Mouse (Mus musculus): Measurements from ENCODE around the gene Pde4b. TPM values are rescaled to one million over a fixed set of nuclear protein-coding genes. Genes with fewer than 3 reads are reported as not detected.

Gene Pde4b
- polyA plus RNA-seq, 1 experiment from 2014 or later, result 9.9 TPM

DNA sequence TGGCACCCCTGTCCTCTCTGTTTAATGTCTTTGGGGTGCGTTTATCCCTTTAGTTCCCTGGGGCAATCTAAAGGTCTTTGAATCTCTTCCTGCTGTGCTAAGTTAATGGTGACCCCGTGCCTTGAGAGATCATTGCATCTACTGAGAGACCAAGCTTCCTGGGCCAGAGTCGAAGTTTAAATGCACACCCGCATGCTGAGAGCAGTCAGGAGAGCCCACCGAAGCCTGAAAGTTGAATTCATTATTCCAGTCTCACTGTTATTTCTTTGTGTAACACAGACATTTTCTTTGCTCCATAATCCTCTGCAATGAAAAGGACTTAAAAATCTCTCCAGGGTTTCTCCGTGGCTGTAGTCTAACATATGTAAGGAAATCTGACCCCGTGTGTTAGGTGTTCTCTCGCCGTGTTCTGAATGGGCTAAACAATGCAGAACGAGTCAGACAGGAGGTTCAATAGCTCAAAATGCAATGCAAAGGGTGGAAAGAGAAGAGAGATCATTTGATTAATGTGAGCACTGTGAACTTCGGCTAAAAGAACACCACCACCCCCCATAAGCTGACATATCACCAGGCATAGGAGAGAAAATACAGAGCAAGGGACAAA is 333.6 kb downstream of the Pde4b start:
- WGBS, result 12% methylated on average over 11 of the region's 11 CpGs
- 0 out of 2 replicates have a peak, but pooled peaks have one; percentile 44 for ATAC-seq (ENCODE audit: low FRiP score, low read depth)
- H3K27me3 ChIP-seq, result 0 out of 2 replicates have a peak, but pooled peaks cover 5% of the 10 kb centered on the region
- H3K9ac ChIP-seq (replicated peaks), result peak overlapping the region; percentile 41; the same call in 1 of the 2 replicates
- H3K9me3 ChIP-seq, result no peaks in the 10 kb centered on the region
- peaks cover 14% of the 10 kb centered on the region for H3K4me1 ChIP-seq
- H3K27ac ChIP-seq (replicated peaks), result peak overlapping the region; percentile 50
- peak overlapping the region; percentile 29 for H3K4me3 ChIP-seq
- H3K4me2 ChIP-seq (replicated peaks), result peak overlapping the region; percentile 56
- no peaks in the 10 kb centered on the region for H3K36me3 ChIP-seq

DNA sequence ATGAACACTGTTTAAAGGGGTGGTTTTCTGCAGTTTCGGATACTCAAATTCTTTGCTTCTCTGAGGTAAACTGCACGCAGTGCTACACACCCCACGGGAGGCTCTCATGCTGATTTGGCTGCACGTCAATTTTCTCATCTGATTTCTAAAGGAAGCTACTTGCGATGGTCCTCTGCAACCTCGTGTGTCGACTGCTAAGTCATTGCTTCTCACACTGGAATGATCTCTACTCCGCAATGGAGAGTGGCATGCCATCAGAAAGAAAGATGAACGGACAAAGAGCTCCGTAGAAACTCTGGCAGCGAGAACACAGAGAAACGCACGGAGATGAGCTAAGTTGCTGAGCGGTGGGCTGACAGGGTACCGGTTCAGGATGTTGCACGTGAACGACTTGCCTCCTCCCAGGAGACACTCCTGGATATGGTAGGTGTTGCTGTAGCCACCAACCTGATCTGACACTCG is 334.1 kb downstream of the Pde4b start:
- H3K27me3 ChIP-seq, result 0 out of 2 replicates have a peak, but pooled peaks cover 5% of the 10 kb centered on the region
- WGBS, result 30% methylated on average over 18 of the region's 18 CpGs
- H3K4me1 ChIP-seq, result peaks cover 14% of the 10 kb centered on the region
- no peaks in the 10 kb centered on the region for H3K36me3 ChIP-seq
- H3K9me3 ChIP-seq, result no peaks in the 10 kb centered on the region
- H3K27ac ChIP-seq (replicated peaks), result peak overlapping the region; percentile 50
- peak overlapping the region; percentile 29 for H3K4me3 ChIP-seq
- H3K9ac ChIP-seq (replicated peaks), result peak overlapping the region; percentile 41; the same call in 1 of the 2 replicates
- H3K4me2 ChIP-seq (replicated peaks), result peak overlapping the region; percentile 56
- peak; percentile 49; the same call in 1 of the 2 replicates for ATAC-seq (ENCODE audit: low FRiP score, low read depth)

DNA sequence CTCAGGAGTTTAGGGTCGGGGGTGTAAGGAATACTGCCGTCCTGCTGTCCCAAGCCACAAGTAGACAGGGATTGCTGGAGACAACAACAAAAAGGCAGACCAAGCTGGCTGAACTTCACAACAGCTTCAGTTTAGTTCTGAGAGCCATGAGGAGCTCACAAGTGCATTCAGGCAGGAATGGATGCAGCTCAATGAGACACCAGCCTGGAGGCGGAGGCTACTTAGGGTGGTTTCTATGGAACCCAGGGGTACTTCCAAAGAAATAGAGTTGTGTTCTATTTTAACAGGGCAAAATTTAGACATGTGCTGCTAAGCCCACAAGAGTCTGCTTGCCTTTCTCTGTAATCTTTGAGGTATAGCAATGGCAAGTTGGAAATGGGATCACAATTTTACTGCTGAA is 336.8 kb downstream of the Pde4b start:
- no peak overlapping the region for H3K4me2 ChIP-seq (replicated peaks)
- 83% methylated on average over 3 of the region's 3 CpGs for WGBS
- no peaks in the 10 kb centered on the region for H3K9me3 ChIP-seq
- 0 out of 2 replicates have a peak, but pooled peaks cover 5% of the 10 kb centered on the region for H3K27me3 ChIP-seq
- H3K36me3 ChIP-seq, result no peaks in the 10 kb centered on the region
- H3K4me1 ChIP-seq, result peaks cover 14% of the 10 kb centered on the region
- no peak overlapping the region for H3K27ac ChIP-seq (replicated peaks)
- H3K4me3 ChIP-seq, result no peak overlapping the region
- no peak for ATAC-seq (ENCODE audit: low FRiP score, low read depth)
- no peak overlapping the region for H3K9ac ChIP-seq (replicated peaks)

DNA sequence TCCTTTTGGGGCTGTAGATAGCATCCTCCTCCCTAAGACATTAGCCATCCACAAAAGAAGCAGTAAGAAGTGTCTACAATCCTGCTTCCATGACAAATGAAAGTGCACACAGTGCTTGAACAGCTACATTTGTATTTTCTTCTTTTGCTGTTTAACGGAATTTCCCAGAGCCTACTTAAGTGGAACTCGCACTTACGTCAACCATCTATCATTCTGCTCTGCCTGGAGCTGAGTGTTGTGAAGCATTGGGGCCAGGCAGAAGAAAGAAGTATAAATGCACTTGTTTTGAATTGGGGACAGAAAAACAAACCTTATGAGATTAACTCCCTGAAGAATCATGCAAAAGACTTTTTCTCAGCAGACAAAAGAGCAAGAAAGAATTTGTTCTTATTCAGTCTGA is 338.1 kb downstream of the Pde4b start:
- peaks cover 13% of the 10 kb centered on the region for H3K4me1 ChIP-seq
- H3K4me2 ChIP-seq (replicated peaks), result no peak overlapping the region
- WGBS, result 76% methylated on average over 3 of the region's 3 CpGs

DNA sequence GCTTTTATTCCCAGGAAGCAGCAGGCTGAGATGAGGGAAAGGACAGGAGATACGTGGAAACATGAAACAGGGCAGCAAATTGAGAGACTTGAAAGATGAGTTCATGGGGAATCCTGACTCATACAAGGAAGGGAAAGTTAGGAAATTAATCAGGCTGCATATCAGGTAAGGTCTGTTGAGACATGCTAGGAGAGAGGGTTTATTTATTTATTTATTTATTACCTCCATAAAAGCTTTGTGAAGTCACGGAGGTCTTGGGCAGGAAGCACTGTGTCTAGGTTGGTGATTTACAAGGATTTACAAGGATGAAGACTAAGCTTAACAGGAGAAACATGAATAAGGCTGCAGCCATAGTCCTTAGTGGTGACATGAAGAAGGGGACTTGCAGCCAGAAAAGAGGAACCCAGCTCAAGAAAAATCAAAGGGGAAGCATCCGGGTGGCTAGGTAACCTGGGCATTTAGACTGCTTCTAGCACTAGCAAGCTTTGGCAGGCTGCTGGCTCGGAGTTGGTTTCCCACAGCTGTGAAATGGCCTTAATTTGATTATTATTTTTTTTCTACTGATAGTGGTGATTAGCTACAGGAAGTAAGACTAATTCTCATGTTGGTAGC is 342.5 kb downstream of the Pde4b start:
- Histone ChIP-seq H3K4me1 (0 out of 2 replicates have a peak, but pooled peaks cover 6% of the 10 kb centered on the region), H3K4me2 (replicated peaks) (no peak overlapping the region), H3K27ac (replicated peaks) (no peak overlapping the region), H3K9ac (replicated peaks) (no peak overlapping the region), H3K36me3 (no peaks in the 10 kb centered on the region), H3K27me3 (no peaks in the 10 kb centered on the region), H3K4me3 (no peak overlapping the region), H3K9me3 (no peaks in the 10 kb centered on the region)
- WGBS, result 71% methylated on average over 4 of the region's 4 CpGs
- no peak for ATAC-seq (ENCODE audit: low FRiP score, low read depth)

More for the DNA sequence above, 338.1 kb downstream of the Pde4b start:
- no peaks in the 10 kb centered on the region for H3K36me3 ChIP-seq
- H3K9ac ChIP-seq (replicated peaks), result no peak overlapping the region
- no peak overlapping the region for H3K27ac ChIP-seq (replicated peaks)
- no peaks in the 10 kb centered on the region for H3K9me3 ChIP-seq
- H3K27me3 ChIP-seq, result no peaks in the 10 kb centered on the region
- ATAC-seq (ENCODE audit: low FRiP score, low read depth), result no peak
- no peak overlapping the region for H3K4me3 ChIP-seq

DNA sequence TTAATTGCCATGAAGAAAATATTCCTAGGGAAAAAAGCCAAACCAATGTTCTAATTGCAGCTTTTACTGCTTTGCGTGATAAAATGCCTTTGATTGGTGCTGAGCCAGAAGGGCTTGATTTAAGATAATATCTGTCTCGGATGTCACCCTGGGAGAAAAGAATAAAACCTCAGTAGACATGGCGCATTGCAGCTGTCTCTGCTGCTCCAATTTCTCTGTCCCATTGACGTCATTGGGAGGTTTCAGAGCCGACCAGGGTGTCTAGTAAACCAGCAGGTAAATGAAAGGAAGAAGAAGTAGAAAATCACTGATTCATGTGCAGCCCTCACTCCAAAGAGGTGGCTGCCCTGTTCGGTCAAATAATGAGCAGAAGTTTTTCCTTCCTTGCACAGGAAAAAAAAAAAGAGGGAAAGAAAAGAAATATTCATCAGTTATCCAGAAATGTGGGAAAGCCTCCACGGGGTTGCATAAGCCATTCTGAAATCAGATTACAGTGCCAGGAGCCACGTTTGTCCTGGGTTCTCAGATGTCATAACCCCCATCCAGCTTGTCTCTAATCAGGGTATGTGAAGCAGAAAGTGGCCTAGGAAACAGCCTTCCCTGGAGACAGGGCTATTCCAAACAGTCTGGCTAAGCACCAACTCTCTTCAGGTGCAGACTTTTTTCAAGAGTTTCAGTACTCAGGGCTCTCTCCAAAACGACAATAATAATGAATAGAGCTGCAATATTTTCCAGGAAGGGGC is 344.9 kb downstream of the Pde4b start:
- H3K27ac ChIP-seq (replicated peaks), result no peak overlapping the region
- H3K4me2 ChIP-seq (replicated peaks), result no peak overlapping the region
- no peaks in the 10 kb centered on the region for H3K9me3 ChIP-seq
- ATAC-seq (ENCODE audit: low FRiP score, low read depth), result no peak
- no peaks in the 10 kb centered on the region for H3K36me3 ChIP-seq
- 0 out of 2 replicates have a peak, but pooled peaks cover 6% of the 10 kb centered on the region for H3K4me1 ChIP-seq
- no peak overlapping the region for H3K4me3 ChIP-seq
- H3K27me3 ChIP-seq, result no peaks in the 10 kb centered on the region
- 44% methylated on average over 9 of the region's 9 CpGs for WGBS
- H3K9ac ChIP-seq (replicated peaks), result no peak overlapping the region

DNA sequence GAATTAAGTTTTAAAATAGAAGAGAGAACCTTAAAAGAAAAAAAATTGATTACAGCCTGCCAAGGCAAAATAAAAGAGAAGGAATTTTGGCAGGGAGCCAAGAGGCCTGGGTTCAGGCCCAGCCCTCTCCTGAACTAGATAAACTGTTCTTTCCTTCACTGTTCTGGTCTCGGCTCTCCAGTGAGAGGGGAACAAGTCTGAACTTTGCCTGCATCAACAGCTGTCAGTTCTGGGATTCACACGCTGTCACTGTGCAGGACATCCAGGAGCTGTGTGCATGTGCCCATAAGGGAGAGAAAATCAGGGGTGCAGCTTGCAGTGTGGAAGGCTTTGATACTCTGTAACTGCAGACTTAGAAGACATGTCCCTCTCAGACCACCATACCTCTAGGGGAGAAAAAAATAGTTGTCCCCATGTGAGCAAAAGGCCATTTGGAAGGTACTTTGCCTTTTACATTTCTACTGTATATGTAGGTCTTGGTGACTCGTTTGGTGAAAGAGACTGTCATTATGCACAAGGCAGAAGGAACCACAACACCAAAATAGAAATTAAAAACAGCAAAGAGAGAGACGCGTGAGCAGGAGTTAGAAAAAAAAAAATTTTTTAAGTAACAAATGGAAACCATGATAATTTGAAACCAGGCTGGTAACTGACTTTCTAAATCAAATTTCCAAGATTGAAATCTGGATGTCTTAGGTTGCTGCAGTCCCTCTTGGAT is 352.2 kb downstream of the Pde4b start:
- Histone ChIP-seq H3K27me3 (no peaks in the 10 kb centered on the region), H3K4me1 (peaks cover 4% of the 10 kb centered on the region; the same call in 1 of the 2 replicates), H3K4me2 (replicated peaks) (no peak overlapping the region), H3K27ac (replicated peaks) (no peak overlapping the region), H3K9me3 (no peaks in the 10 kb centered on the region), H3K9ac (replicated peaks) (no peak overlapping the region), H3K36me3 (no peaks in the 10 kb centered on the region), H3K4me3 (no peak overlapping the region)
- 74% methylated on average over 5 of the region's 5 CpGs for WGBS
- ATAC-seq (ENCODE audit: low FRiP score, low read depth), result no peak

DNA sequence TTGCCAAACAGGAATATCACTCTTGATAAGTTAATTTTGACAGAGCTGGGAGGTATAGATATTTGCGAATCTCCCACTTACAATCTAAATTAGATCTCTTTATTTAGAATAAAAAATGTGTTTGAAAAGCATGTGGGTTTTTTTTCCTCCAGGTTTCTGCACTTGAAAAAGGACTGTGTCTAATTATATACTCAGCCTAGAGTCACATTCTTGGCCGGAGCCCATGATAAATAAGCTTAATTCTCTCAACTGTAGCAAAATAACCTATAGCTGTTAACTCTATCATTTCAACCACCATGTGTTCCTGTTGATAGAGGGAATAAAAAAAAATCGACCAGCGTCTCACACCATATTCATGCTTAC is 352.8 kb downstream of the Pde4b start:
- Histone ChIP-seq H3K27ac (replicated peaks) (no peak overlapping the region), H3K4me2 (replicated peaks) (no peak overlapping the region), H3K9me3 (no peaks in the 10 kb centered on the region), H3K27me3 (no peaks in the 10 kb centered on the region), H3K4me1 (peaks cover 4% of the 10 kb centered on the region; the same call in 1 of the 2 replicates), H3K36me3 (no peaks in the 10 kb centered on the region), H3K4me3 (no peak overlapping the region), H3K9ac (replicated peaks) (no peak overlapping the region)
- WGBS, result 73% methylated on average over 4 of the region's 4 CpGs
- ATAC-seq (ENCODE audit: low FRiP score, low read depth), result no peak

DNA sequence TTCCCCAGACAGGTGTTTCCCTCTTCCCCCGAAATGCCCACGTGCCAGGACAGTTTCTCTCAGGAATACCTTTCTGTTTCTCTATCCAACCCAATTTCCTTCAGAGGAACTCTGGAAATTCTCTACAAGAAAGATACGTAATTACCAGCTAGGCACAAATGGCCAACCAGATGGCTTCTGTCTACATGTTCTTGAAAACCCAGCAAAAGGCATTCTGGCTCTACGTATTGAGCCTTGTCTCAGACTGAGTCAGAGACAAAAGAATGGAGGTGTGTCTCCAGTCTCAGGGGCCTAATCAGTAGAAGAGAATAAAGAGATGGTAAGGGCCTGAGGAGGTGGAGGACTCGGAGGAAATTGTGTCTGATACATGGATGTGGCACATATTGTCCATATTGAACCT is 356.2 kb downstream of the Pde4b start:
- no peaks in the 10 kb centered on the region for H3K27me3 ChIP-seq
- H3K9ac ChIP-seq (replicated peaks), result no peak overlapping the region
- no peaks in the 10 kb centered on the region for H3K36me3 ChIP-seq
- peaks cover 4% of the 10 kb centered on the region; the same call in 1 of the 2 replicates for H3K4me1 ChIP-seq
- no peaks in the 10 kb centered on the region for H3K9me3 ChIP-seq
- no peak overlapping the region for H3K4me2 ChIP-seq (replicated peaks)
- ATAC-seq (ENCODE audit: low FRiP score, low read depth), result no peak
- H3K27ac ChIP-seq (replicated peaks), result no peak overlapping the region
- no peak overlapping the region for H3K4me3 ChIP-seq
- WGBS, result 75% methylated on average over 5 of the region's 5 CpGs

DNA sequence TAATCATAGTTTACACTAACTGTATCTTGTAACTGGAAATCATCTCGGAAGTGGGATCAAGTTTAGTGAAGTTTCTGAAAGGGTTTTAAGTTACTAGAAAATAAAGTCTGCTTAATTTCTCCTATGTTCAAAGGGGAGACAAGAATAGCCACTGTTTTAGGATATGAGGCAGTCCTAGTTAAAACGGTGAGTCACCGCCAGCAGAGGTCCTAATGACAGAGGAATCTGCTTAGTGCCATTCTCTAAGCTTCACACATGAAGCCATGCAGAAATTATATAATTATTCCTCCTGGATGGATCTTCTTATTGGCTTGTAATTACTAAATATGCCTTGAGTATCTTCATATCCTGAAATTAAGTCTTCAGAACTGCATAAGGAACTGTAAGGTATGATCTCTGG is 357.2 kb downstream of the Pde4b start:
- Histone ChIP-seq H3K36me3 (no peaks in the 10 kb centered on the region), H3K4me1 (peaks cover 2% of the 10 kb centered on the region; the same call in 1 of the 2 replicates), H3K27me3 (no peaks in the 10 kb centered on the region), H3K27ac (replicated peaks) (no peak overlapping the region), H3K4me2 (replicated peaks) (no peak overlapping the region), H3K4me3 (no peak overlapping the region), H3K9ac (replicated peaks) (no peak overlapping the region), H3K9me3 (no peaks in the 10 kb centered on the region)
- no peak for ATAC-seq (ENCODE audit: low FRiP score, low read depth)
- WGBS, result 54% methylated on average over 3 of the region's 3 CpGs

DNA sequence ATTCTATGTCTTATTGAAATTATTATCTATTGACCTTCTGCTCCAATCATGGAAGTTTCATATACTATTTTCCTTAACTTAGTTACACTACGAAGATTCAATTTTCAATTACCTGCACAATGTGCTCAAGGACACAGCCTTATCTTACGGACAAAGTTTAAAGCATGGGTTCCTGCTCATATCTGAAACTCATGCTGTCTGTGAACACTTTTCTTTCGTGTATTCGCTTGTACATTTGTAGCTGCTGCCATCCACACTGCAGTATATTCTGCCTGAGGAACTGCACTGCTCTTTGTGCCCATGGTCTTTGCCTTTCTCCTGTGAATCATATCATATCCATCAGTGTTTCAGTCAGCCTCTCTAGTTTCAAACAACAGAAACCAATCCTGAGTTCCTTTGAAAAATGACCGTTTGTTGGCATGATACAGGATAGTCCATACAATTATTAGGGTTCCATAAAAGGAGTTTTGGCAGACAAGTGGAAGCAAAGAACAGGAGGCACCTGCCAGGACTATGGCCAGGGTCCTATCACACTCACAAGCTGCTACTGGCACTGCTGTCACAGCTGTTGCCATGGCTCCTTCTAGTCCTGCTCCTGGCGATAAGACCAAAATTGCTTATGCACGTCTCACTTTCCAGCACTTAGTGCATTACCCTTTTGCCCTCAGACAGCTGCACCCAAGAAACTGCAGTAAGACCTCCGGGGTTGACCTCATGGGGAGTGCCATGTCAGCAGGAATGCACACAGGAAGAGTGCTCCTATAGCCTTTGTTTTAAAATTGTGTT is 359.0 kb downstream of the Pde4b start:
- no peaks in the 10 kb centered on the region for H3K27me3 ChIP-seq
- no peaks in the 10 kb centered on the region for H3K9me3 ChIP-seq
- H3K9ac ChIP-seq (replicated peaks), result no peak overlapping the region
- ATAC-seq (ENCODE audit: low FRiP score, low read depth), result no peak
- no peaks in the 10 kb centered on the region; the same call in 1 of the 2 replicates for H3K4me1 ChIP-seq
- H3K4me2 ChIP-seq (replicated peaks), result no peak overlapping the region
- H3K4me3 ChIP-seq, result no peak overlapping the region
- H3K27ac ChIP-seq (replicated peaks), result no peak overlapping the region
- WGBS, result 79% methylated on average over 8 of the region's 8 CpGs
- H3K36me3 ChIP-seq, result no peaks in the 10 kb centered on the region
